Mouse (Mus musculus) erythroblast, embryonic 14.5 days (primary cell): ENCODE results near the gene Myh3. TPM values are rescaled to one million over a fixed set of nuclear protein-coding genes. Genes with fewer than 3 reads are reported as not detected.

Experiments used
- H3K27me3 ChIP-seq: 2 replicates; pipeline ENCODE4 v1.6.1; 2012; ENCODE audit warnings: inconsistent platforms; ENCODE audit not compliant: control insufficient read depth
- H3K36me3 ChIP-seq: 2 replicates; pipeline ENCODE4 v1.6.1; 2012; ENCODE audit warnings: mild to moderate bottlenecking, inconsistent platforms; ENCODE audit not compliant: control insufficient read depth
- H3K4me1 ChIP-seq: 2 replicates; pipeline ENCODE4 v1.6.1; 2012; ENCODE audit warnings: inconsistent platforms; ENCODE audit not compliant: control insufficient read depth
- H3K4me3 ChIP-seq: replicated peaks from 2 replicates; pipeline ENCODE3; 2012; ENCODE audit warnings: moderate library complexity, mild to moderate bottlenecking, inconsistent platforms
- H3K9me3 ChIP-seq: 2 replicates; pipeline ENCODE4 v1.6.1; 2012; ENCODE audit warnings: low read length, inconsistent platforms, mixed read lengths; ENCODE audit not compliant: control insufficient read depth
- GATA1 ChIP-seq: IDR thresholded peaks from 2 replicates; pipeline ENCODE4 v1.6.1; 2012; ENCODE audit warnings: low read length, inconsistent platforms, mixed read lengths
- TAL1 ChIP-seq: IDR thresholded peaks from 3 replicates; pipeline ENCODE4 v1.6.1; 2012; ENCODE audit warnings: low read length, inconsistent platforms, mixed read lengths
- polyA plus RNA-seq: library from polyadenylated mRNA; stranded (reverse); fragments of >175 nt; gene quantifications from 2 replicates; pipeline ENCODE4 v1.2.3, GENCODE M21; 2012

The Myh3 gene
- polyA plus RNA-seq, 1 experiment = not detected

- H3K4me3 ChIP-seq = no peak overlapping the region
- no peaks in the 10 kb centered on the region for H3K27me3 ChIP-seq
- TF ChIP-seq GATA1 (no peak), TAL1 (no peak)
These were observed 65.9 kb downstream of the Myh3 start for GRCm38 (mm10) chr11:67143863-67144498.

GRCm38 (mm10) chr11:67144559-67145265 is 66.6 kb downstream of the Myh3 start:
- no peak for TF ChIP-seq GATA1
- TF ChIP-seq TAL1 = no peak
- no peaks in the 10 kb centered on the region for H3K4me1 ChIP-seq

More at GRCm38 (mm10) chr11:67143863-67144498, 65.9 kb downstream of the Myh3 start:
- H3K9me3 ChIP-seq = no peaks in the 10 kb centered on the region
- no peaks in the 10 kb centered on the region for H3K4me1 ChIP-seq
- H3K36me3 ChIP-seq = no peaks in the 10 kb centered on the region

GRCm38 (mm10) chr11:67145482-67146408 is 67.6 kb downstream of the Myh3 start:
- H3K27me3 ChIP-seq = no peaks in the 10 kb centered on the region
- H3K36me3 ChIP-seq = no peaks in the 10 kb centered on the region
- H3K4me1 ChIP-seq = no peaks in the 10 kb centered on the region
- no peak for TF ChIP-seq TAL1
- TF ChIP-seq GATA1 = no peak
- no peak overlapping the region for H3K4me3 ChIP-seq
- no peaks in the 10 kb centered on the region for H3K9me3 ChIP-seq

More at GRCm38 (mm10) chr11:67144559-67145265, 66.6 kb downstream of the Myh3 start:
- no peaks in the 10 kb centered on the region for H3K27me3 ChIP-seq
- H3K4me3 ChIP-seq = no peak overlapping the region
- H3K9me3 ChIP-seq = no peaks in the 10 kb centered on the region
- no peaks in the 10 kb centered on the region for H3K36me3 ChIP-seq

- no peaks in the 10 kb centered on the region for H3K36me3 ChIP-seq
- TF ChIP-seq GATA1 (no peak), TAL1 (no peak)
- H3K9me3 ChIP-seq = no peaks in the 10 kb centered on the region
- no peaks in the 10 kb centered on the region for H3K4me1 ChIP-seq
- H3K27me3 ChIP-seq = no peaks in the 10 kb centered on the region
- H3K4me3 ChIP-seq = no peak overlapping the region
These were observed 68.5 kb downstream of the Myh3 start for GRCm38 (mm10) chr11:67146409-67147282.

GRCm38 (mm10) chr11:67147283-67147921 is 69.3 kb downstream of the Myh3 start:
- no peaks in the 10 kb centered on the region for H3K36me3 ChIP-seq
- TF ChIP-seq GATA1 (no peak), TAL1 (no peak)
- H3K27me3 ChIP-seq = no peaks in the 10 kb centered on the region
- H3K9me3 ChIP-seq = no peaks in the 10 kb centered on the region
- H3K4me1 ChIP-seq = no peaks in the 10 kb centered on the region
- no peak overlapping the region for H3K4me3 ChIP-seq

GRCm38 (mm10) chr11:67148286-67149012 is 70.3 kb downstream of the Myh3 start:
- Histone ChIP-seq H3K9me3 (no peaks in the 10 kb centered on the region), H3K36me3 (no peaks in the 10 kb centered on the region), H3K4me3 (no peak overlapping the region), H3K27me3 (no peaks in the 10 kb centered on the region), H3K4me1 (no peaks in the 10 kb centered on the region)
- TF ChIP-seq GATA1 (no peak), TAL1 (no peak)

- Histone ChIP-seq H3K27me3 (no peaks in the 10 kb centered on the region), H3K4me3 (no peak overlapping the region), H3K36me3 (no peaks in the 10 kb centered on the region), H3K4me1 (no peaks in the 10 kb centered on the region), H3K9me3 (no peaks in the 10 kb centered on the region)
- TF ChIP-seq TAL1 (no peak), GATA1 (no peak)
These were observed 72.1 kb downstream of the Myh3 start for GRCm38 (mm10) chr11:67150237-67150636.

- Histone ChIP-seq H3K4me1 (no peaks in the 10 kb centered on the region), H3K27me3 (no peaks in the 10 kb centered on the region), H3K36me3 (no peaks in the 10 kb centered on the region), H3K9me3 (no peaks in the 10 kb centered on the region), H3K4me3 (no peak overlapping the region)
- no peak for TF ChIP-seq TAL1
- no peak for TF ChIP-seq GATA1
These were observed 73.1 kb downstream of the Myh3 start for GRCm38 (mm10) chr11:67151159-67151558.

Other genes with a start within 250 kb of the Myh3 start
- 0.01 TPM in 1 of 2 replicates, not detected in the other for gene Pirt, start 166.3 kb upstream of the Myh3 start, polyA plus RNA-seq
- gene Tmem238l, start 121.7 kb upstream of the Myh3 start, polyA plus RNA-seq = not detected in 2 replicates
- not detected in 2 replicates for gene Tmem220, start 53.1 kb upstream of the Myh3 start, polyA plus RNA-seq
- gene Adprm, start 25.7 kb upstream of the Myh3 start, polyA plus RNA-seq = 0.11 and 0.21 TPM in 2 replicates
- gene Sco1, start 25.6 kb upstream of the Myh3 start, polyA plus RNA-seq = 0.03 and 0.09 TPM in 2 replicates
- gene Myh2, start 92.7 kb downstream of the Myh3 start, polyA plus RNA-seq = not detected in 2 replicates
- not detected in 2 replicates for gene Myh1, start 121.8 kb downstream of the Myh3 start, polyA plus RNA-seq
- not detected in 2 replicates for gene Myh4, start 159.7 kb downstream of the Myh3 start, polyA plus RNA-seq
- not detected in 2 replicates for gene Myh8, start 198.8 kb downstream of the Myh3 start, polyA plus RNA-seq
- gene Myh13, start 243.4 kb downstream of the Myh3 start, polyA plus RNA-seq = not detected in 2 replicates